In genomic region chr5:117125482-117126346, GRCm38 (mm10) we compare ENCODE assay signal across 13 mouse cellular contexts. TPM values are rescaled to one million over a fixed set of nuclear protein-coding genes. Genes with fewer than 3 reads are reported as not detected.
A peak's percentile ranks its signal among the peaks of the same experiment; 100 is the strongest.
DNase-seq lines count a peak whose midpoint lies in the region; ATAC-seq and TF ChIP-seq lines count a peak whose summit lies in the region.
"Had no signal": no experiment of that assay in that cellular context is flagged by ENCODE, and none has a peak within 500 bp of the region (broad histone marks: within the 10 kb centered on the region; RNA-seq: fewer than 3 reads in every experiment).

No protein-coding gene starts in this region.

- H3K27ac ChIP-seq in heart, embryonic 14.5 days (replicated peaks in 1 of 2; ENCODE audit: control insufficient read depth in 1 of 2, insufficient read depth in 1 of 2, low read depth in 2 of 2, low read length in 2 of 2), result no peak overlapping the region
- no peak overlapping the region for H3K27ac ChIP-seq in midbrain, postnatal 0 days (ENCODE audit: low read depth, low read length)
- no peak overlapping the region for H3K27ac ChIP-seq in midbrain, embryonic 15.5 days
- no peak overlapping the region for H3K27ac ChIP-seq in liver, embryonic 13.5 days
- H3K27ac ChIP-seq: limb, embryonic 12.5 days had no signal

- WGBS in heart, embryonic 14.5 days, result 84% methylated on average over 16 of the region's 16 CpGs
- 82% methylated on average over 16 of the region's 16 CpGs for WGBS in midbrain, postnatal 0 days
- WGBS in midbrain, embryonic 15.5 days, result 80% methylated on average over 16 of the region's 16 CpGs
- 78% methylated on average over 16 of the region's 16 CpGs for WGBS in liver, embryonic 13.5 days (ENCODE audit: insufficient replicate concordance)

- ATAC-seq in heart, embryonic 14.5 days (ENCODE audit: insufficient number of reproducible peaks, insufficient read depth, low FRiP score, low read depth), result peak; percentile 57
- ATAC-seq in midbrain, postnatal 0 days (ENCODE audit: low FRiP score), result peak; percentile 7; the same call in 1 of the 2 replicates
- ATAC-seq in midbrain, embryonic 15.5 days (replicated peaks), result no peak
- peak; percentile 33 for ATAC-seq in liver, embryonic 13.5 days (ENCODE audit: low read depth)
- ATAC-seq: CD4-positive, CD25-positive, alpha-beta regulatory T cell, adult 4 months had no signal

- no peak overlapping the region for H3K9ac ChIP-seq in heart, embryonic 14.5 days (ENCODE audit: low read length)
- H3K9ac ChIP-seq in midbrain, postnatal 0 days (replicated peaks; ENCODE audit: low read length, poor library complexity, severe bottlenecking), result no peak overlapping the region
- H3K9ac ChIP-seq in midbrain, embryonic 15.5 days, result no peak overlapping the region
- H3K9ac ChIP-seq in liver, embryonic 13.5 days, result no peak overlapping the region
- H3K9ac ChIP-seq: limb, embryonic 12.5 days had no signal

- no peak overlapping the region for H3K4me3 ChIP-seq in heart, embryonic 14.5 days (ENCODE audit: control insufficient read depth in 1 of 2, insufficient read depth in 1 of 2, low read depth in 1 of 2, low read length in 2 of 2)
- H3K4me3 ChIP-seq in midbrain, postnatal 0 days (ENCODE audit: low read depth, low read length), result no peak overlapping the region
- H3K4me3 ChIP-seq in midbrain, embryonic 15.5 days, result no peak overlapping the region
- H3K4me3 ChIP-seq in liver, embryonic 13.5 days (replicated peaks), result no peak overlapping the region
- H3K4me3 ChIP-seq: limb, embryonic 12.5 days; myocyte had no signal

- no peak overlapping the region for H3K4me2 ChIP-seq in heart, embryonic 14.5 days (ENCODE audit: low read length)
- no peak overlapping the region for H3K4me2 ChIP-seq in midbrain, postnatal 0 days (ENCODE audit: low read depth, low read length, poor library complexity, severe bottlenecking)
- H3K4me2 ChIP-seq in midbrain, embryonic 15.5 days, result no peak overlapping the region
- H3K4me2 ChIP-seq in liver, embryonic 13.5 days, result no peak overlapping the region
- H3K4me2 ChIP-seq: limb, embryonic 12.5 days had no signal

- no peaks in the 10 kb centered on the region for H3K9me3 ChIP-seq in heart, embryonic 14.5 days (ENCODE audit: control insufficient read depth, low read length)
- no peaks in the 10 kb centered on the region for H3K9me3 ChIP-seq in midbrain, postnatal 0 days (ENCODE audit: low read length)
- H3K9me3 ChIP-seq in midbrain, embryonic 15.5 days, result no peaks in the 10 kb centered on the region
- H3K9me3 ChIP-seq in liver, embryonic 13.5 days (replicated peaks), result 0 out of 2 replicates have a peak, but pooled peaks cover 4% of the 10 kb centered on the region
- H3K9me3 ChIP-seq: limb, embryonic 12.5 days had no signal

- H3K27me3 ChIP-seq in heart, embryonic 14.5 days (ENCODE audit: control insufficient read depth, insufficient read depth, low read length), result no peaks in the 10 kb centered on the region
- 0 out of 2 replicates have a peak, but pooled peaks cover 3% of the 10 kb centered on the region for H3K27me3 ChIP-seq in midbrain, postnatal 0 days (ENCODE audit: insufficient read depth, low read length)
- H3K27me3 ChIP-seq in midbrain, embryonic 15.5 days (replicated peaks), result peaks cover 10% of the 10 kb centered on the region; the same call in 1 of the 2 replicates
- no peaks in the 10 kb centered on the region for H3K27me3 ChIP-seq in liver, embryonic 13.5 days

- no peak for TF ChIP-seq CTCF in midbrain, postnatal 0 days (IDR thresholded peaks at IDR 0.05)

- intact Hi-C loops in gastrocnemius, postnatal 36 days (cut with DNase I), result no loop called here

- H3K4me1 ChIP-seq in heart, embryonic 14.5 days (ENCODE audit: control insufficient read depth in 2 of 2, insufficient read depth in 2 of 2, low read length in 2 of 2), result peaks cover 5 to 6% of the 10 kb centered on the region in 2 experiments; a peak in 3 of 4 replicates
- H3K4me1 ChIP-seq in midbrain, postnatal 0 days (ENCODE audit: insufficient read depth, low read length), result peaks cover 7% of the 10 kb centered on the region; the same call in 1 of the 2 replicates
- peaks cover 10% of the 10 kb centered on the region for H3K4me1 ChIP-seq in midbrain, embryonic 15.5 days
- peaks cover 57% of the 10 kb centered on the region for H3K4me1 ChIP-seq in liver, embryonic 13.5 days (replicated peaks)

- no peaks in the 10 kb centered on the region for H3K36me3 ChIP-seq in heart, embryonic 14.5 days (ENCODE audit: control insufficient read depth, insufficient read depth, low read length)
- 0 out of 2 replicates have a peak, but pooled peaks cover 3% of the 10 kb centered on the region for H3K36me3 ChIP-seq in midbrain, postnatal 0 days (ENCODE audit: insufficient read depth, low read length)
- H3K36me3 ChIP-seq in midbrain, embryonic 15.5 days (replicated peaks), result no peaks in the 10 kb centered on the region
- H3K36me3 ChIP-seq in liver, embryonic 13.5 days, result peaks cover 20% of the 10 kb centered on the region
- H3K36me3 ChIP-seq: limb, embryonic 12.5 days had no signal

- no peak for DNase-seq in heart, adult 8-10 months (ENCODE audit: low spot score)
- no peak for DNase-seq in midbrain, postnatal 0 days (ENCODE audit: low spot score)
- DNase-seq in liver, embryonic 13.5 days, result no peak
- no peak for DNase-seq in gastrocnemius, postnatal 36 days
- DNase-seq in layer of hippocampus, postnatal 36 days, result no peak
- DNase-seq in urinary bladder, postnatal 10 days (ENCODE audit: low spot score), result no peak
- DNase-seq: embryo, embryonic 11 days; kidney, postnatal 14 days had no signal

RNA-seq across cellular contexts. Expression of gene Taok3, which starts 5.8 kb away (rescaled TPM):
- polyA plus RNA-seq in heart, embryonic 14.5 days (2014; fragmentation: Nextera tagmentation; extraction: Ambion mirVana), result 8.9 and 10.3 TPM in 2 replicates
- total RNA-seq in heart, adult 8-10 months (2022), result 1 to 10 TPM; 6.1 to 8.4 (median 6.3) TPM
- total RNA-seq in midbrain, postnatal 0 days (2014; rRNA removed), result 30.1 and 35.5 TPM in 2 replicates
- polyA plus RNA-seq in midbrain, postnatal 0 days (2015; fragmentation: Nextera tagmentation; extraction: Ambion mirVana), result 61.9 and 65.1 TPM in 2 replicates
- polyA plus RNA-seq in midbrain, embryonic 15.5 days (2015; fragmentation: Nextera tagmentation; extraction: Ambion mirVana), result 58.8 and 59.2 TPM in 2 replicates
- polyA plus RNA-seq in liver, embryonic 13.5 days (2015; fragmentation: Nextera tagmentation; extraction: Ambion mirVana), result 49.3 and 56.2 TPM in 2 replicates
- total RNA-seq in gastrocnemius, postnatal 36 days (2021), result 1 to 10 TPM; 3.9 to 4.3 TPM
- 10 to 100 TPM; 55.3 to 63.5 TPM for total RNA-seq in layer of hippocampus, postnatal 36 days (2021)

RNA-seq across cellular contexts. Expression of gene Suds3, which starts 9.8 kb away (rescaled TPM):
- polyA plus RNA-seq in heart, embryonic 14.5 days (2014; fragmentation: Nextera tagmentation; extraction: Ambion mirVana), result 26.3 and 32.6 TPM in 2 replicates
- 100 to 1,000 TPM in 1 of 4 experiments, 10 to 100 TPM in 3; 75.9 to 101 (median 94.1) TPM for total RNA-seq in heart, adult 8-10 months (2022)
- total RNA-seq in midbrain, postnatal 0 days (2014; rRNA removed), result 91.5 and 95.0 TPM in 2 replicates
- 63.9 and 70.9 TPM in 2 replicates for polyA plus RNA-seq in midbrain, postnatal 0 days (2015; fragmentation: Nextera tagmentation; extraction: Ambion mirVana)
- polyA plus RNA-seq in midbrain, embryonic 15.5 days (2015; fragmentation: Nextera tagmentation; extraction: Ambion mirVana), result 87.3 and 87.4 TPM in 2 replicates
- polyA plus RNA-seq in liver, embryonic 13.5 days (2015; fragmentation: Nextera tagmentation; extraction: Ambion mirVana), result 38.1 and 43.2 TPM in 2 replicates
- total RNA-seq in gastrocnemius, postnatal 36 days (2021), result 10 to 100 TPM; 70.7 to 72.4 TPM
- 100 to 1,000 TPM; 117 to 119 TPM for total RNA-seq in layer of hippocampus, postnatal 36 days (2021)
